Mouse (Mus musculus) layer of hippocampus, postnatal 10 days (tissue): ENCODE measurements around the gene Gm26920. TPM values are rescaled to one million over a fixed set of nuclear protein-coding genes. Genes with fewer than 3 reads are reported as not detected.
"Not testable (repeated sequence)": the region's sequence is repeated elsewhere in the genome, so short reads cannot be mapped to it uniquely, and the experiment has no call there.

Experiments used
- DNase-seq, 2 experiments: peaks; one replicate each; pipeline ENCODE4 v3.0.0; 2021; ENCODE audit warnings: low spot score in 2 of 2
- long read RNA-seq: library from polyadenylated mRNA; stranded (forward); transcript quantifications from one replicate; pipeline ENCODE4 v2.0.0, GENCODE M21; 2023
- total RNA-seq, 2 experiments: library from RNA; stranded (reverse); gene quantifications; 2 replicates each; pipeline ENCODE4 v1.2.3; 2021

Gene Gm26920
- total RNA-seq: 1 to 10 TPM in 1 of 2 experiments, not detected in 1; 2.2 TPM
- long read RNA-seq: 0 reads

- DNase-seq: peak; percentile 97
These were observed at the start of gene Gm26920, which contains the start of gene Zfp566 for GRCm38 (mm10) chr7:30090092-30090969. Gene Gm26920, minus strand, starts transcription at chr7:30090410. Gene Zfp566, minus strand, starts transcription at chr7:30090527.

- DNase-seq: no peak
These were observed 46.6 kb upstream of the Gm26920 start for GRCm38 (mm10) chr7:30136826-30137225.

GRCm38 (mm10) chr7:30132396-30132795 lies 42.2 kb upstream of the Gm26920 start:
- DNase-seq: no peak

GRCm38 (mm10) chr7:30129900-30130299 lies 39.7 kb upstream of the Gm26920 start:
- no peak for DNase-seq

GRCm38 (mm10) chr7:30122188-30122530 lies 31.9 kb upstream of the Gm26920 start:
- DNase-seq: no peak

GRCm38 (mm10) chr7:30121308-30122187 lies 31.3 kb upstream of the Gm26920 start, which contains the start of gene Zfp382:
Gene Zfp382, plus strand, starts transcription at chr7:30121942.
- DNase-seq: peak; percentile 89 to 92

- DNase-seq: not testable (repeated sequence)
These were observed 27.7 kb upstream of the Gm26920 start for GRCm38 (mm10) chr7:30117935-30118334.

GRCm38 (mm10) chr7:30116076-30116475 lies 25.9 kb upstream of the Gm26920 start:
- DNase-seq: no peak

GRCm38 (mm10) chr7:30099297-30099696 lies 9.1 kb upstream of the Gm26920 start:
- peak; percentile 59 to 70 for DNase-seq

GRCm38 (mm10) chr7:30095551-30096125 lies 5.4 kb upstream of the Gm26920 start:
- DNase-seq: no peak

GRCm38 (mm10) chr7:30094646-30095429 lies 4.6 kb upstream of the Gm26920 start, which contains the start of gene Zfp260:
Gene Zfp260, plus strand, starts transcription at chr7:30094777.
- peak; percentile 88 to 93 for DNase-seq

GRCm38 (mm10) chr7:30093918-30094415 lies 3.8 kb upstream of the Gm26920 start:
- no peak for DNase-seq

GRCm38 (mm10) chr7:30092666-30093065 lies 2.5 kb upstream of the Gm26920 start:
- no peak for DNase-seq

GRCm38 (mm10) chr7:30090970-30091585 lies 868 bp upstream of the Gm26920 start:
- no peak for DNase-seq

GRCm38 (mm10) chr7:30089405-30089804 lies 805 bp downstream of the Gm26920 start:
- no peak for DNase-seq

- DNase-seq: no peak
These were observed 3.7 kb downstream of the Gm26920 start for GRCm38 (mm10) chr7:30086524-30086923.

GRCm38 (mm10) chr7:30072146-30073028 lies 17.8 kb downstream of the Gm26920 start, which contains the start of gene Zfp82:
Gene Zfp82, minus strand, starts transcription at chr7:30072900.
- peak; percentile 69 to 84 for DNase-seq

GRCm38 (mm10) chr7:30064622-30065021 lies 25.6 kb downstream of the Gm26920 start:
- no peak for DNase-seq

GRCm38 (mm10) chr7:30062478-30062877 lies 27.7 kb downstream of the Gm26920 start:
- no peak for DNase-seq
